Mouse (Mus musculus) layer of hippocampus, postnatal 25 days (tissue): ENCODE data around the gene Slc6a11. TPM values are rescaled to one million over a fixed set of nuclear protein-coding genes. Genes with fewer than 3 reads are reported as not detected.

Experiments used
- DNase-seq, 2 experiments: peaks; one replicate each; pipeline ENCODE4 v3.0.0; 2022; ENCODE audit warnings: mixed read lengths in 2 of 2, low spot score in 1 of 2; ENCODE audit errors: extremely low spot score in 1 of 2
- total RNA-seq, 2 experiments: library from RNA; stranded (reverse); gene quantifications; 2 replicates each; pipeline ENCODE4 v1.2.3; 2021

Gene Slc6a11
- total RNA-seq, 2 experiments from 2014 or later = 92.1 to 98.6 TPM

- DNase-seq = no peak
These were observed 127.7 kb downstream of the Slc6a11 start for GRCm38 (mm10) chr6:114258661-114259193.

GRCm38 (mm10) chr6:114261609-114262008 lies 130.6 kb downstream of the Slc6a11 start:
- DNase-seq = no peak

GRCm38 (mm10) chr6:114264010-114264409 lies 133.0 kb downstream of the Slc6a11 start:
- no peak for DNase-seq

- no peak for DNase-seq
These were observed 133.4 kb downstream of the Slc6a11 start for GRCm38 (mm10) chr6:114264426-114264825.

- no peak for DNase-seq
These were observed 135.2 kb downstream of the Slc6a11 start for GRCm38 (mm10) chr6:114266273-114266672.

GRCm38 (mm10) chr6:114267979-114268378 lies 136.9 kb downstream of the Slc6a11 start:
- no peak for DNase-seq

- no peak for DNase-seq
These were observed 138.5 kb downstream of the Slc6a11 start for GRCm38 (mm10) chr6:114269589-114269988.

GRCm38 (mm10) chr6:114270799-114271198 lies 139.8 kb downstream of the Slc6a11 start:
- no peak for DNase-seq

GRCm38 (mm10) chr6:114272279-114272678 lies 141.2 kb downstream of the Slc6a11 start:
- DNase-seq = no peak

- no peak for DNase-seq
These were observed 143.1 kb downstream of the Slc6a11 start for GRCm38 (mm10) chr6:114273997-114274728.

GRCm38 (mm10) chr6:114275800-114276199 lies 144.8 kb downstream of the Slc6a11 start:
- no peak for DNase-seq

GRCm38 (mm10) chr6:114282469-114283277 lies 151.6 kb downstream of the Slc6a11 start, which contains the start of gene Slc6a1:
Slc6a1 (plus strand) TSS chr6:114282635.
- DNase-seq = peak; percentile 51 to 66

GRCm38 (mm10) chr6:114283278-114283770 lies 152.3 kb downstream of the Slc6a11 start:
- no peak for DNase-seq

- DNase-seq = no peak
These were observed 153.1 kb downstream of the Slc6a11 start for GRCm38 (mm10) chr6:114283927-114284703.

- DNase-seq = no peak
These were observed 154.4 kb downstream of the Slc6a11 start for GRCm38 (mm10) chr6:114285424-114285823.

- DNase-seq = no peak
These were observed 158.1 kb downstream of the Slc6a11 start for GRCm38 (mm10) chr6:114289106-114289505.

GRCm38 (mm10) chr6:114290184-114290583 lies 159.1 kb downstream of the Slc6a11 start:
- peak; percentile 56 to 68 for DNase-seq

GRCm38 (mm10) chr6:114290929-114291328 lies 159.9 kb downstream of the Slc6a11 start:
- DNase-seq = no peak

- DNase-seq = no peak
These were observed 160.4 kb downstream of the Slc6a11 start for GRCm38 (mm10) chr6:114291396-114291795.

GRCm38 (mm10) chr6:114293511-114293910 lies 162.5 kb downstream of the Slc6a11 start:
- DNase-seq = no peak
